Mouse (Mus musculus) left cerebral cortex, postnatal 25 days (tissue): ENCODE results near the gene Zhx3. TPM values are rescaled to one million over a fixed set of nuclear protein-coding genes. Genes with fewer than 3 reads are reported as not detected.
A peak's percentile ranks its signal among the peaks of the same experiment; 100 is the strongest.

Experiments used
- DNase-seq, 2 experiments: peaks; one replicate each; pipeline ENCODE4 v3.0.0; 2022; ENCODE audit warnings: low spot score in 2 of 2, mixed read lengths in 1 of 2
- intact Hi-C: fragments of 180-260 bp; cut with DNase I; formaldehyde crosslinking; loops from one replicate; pipeline ENCODE4 v1.15.1; 2025
- total RNA-seq, 2 experiments: library from RNA; stranded (reverse); gene quantifications; 2 replicates each; pipeline ENCODE4 v1.2.3; 2021

Gene Zhx3
- total RNA-seq, 2 experiments from 2014 or later = 71.0 to 78.4 TPM

DNA sequence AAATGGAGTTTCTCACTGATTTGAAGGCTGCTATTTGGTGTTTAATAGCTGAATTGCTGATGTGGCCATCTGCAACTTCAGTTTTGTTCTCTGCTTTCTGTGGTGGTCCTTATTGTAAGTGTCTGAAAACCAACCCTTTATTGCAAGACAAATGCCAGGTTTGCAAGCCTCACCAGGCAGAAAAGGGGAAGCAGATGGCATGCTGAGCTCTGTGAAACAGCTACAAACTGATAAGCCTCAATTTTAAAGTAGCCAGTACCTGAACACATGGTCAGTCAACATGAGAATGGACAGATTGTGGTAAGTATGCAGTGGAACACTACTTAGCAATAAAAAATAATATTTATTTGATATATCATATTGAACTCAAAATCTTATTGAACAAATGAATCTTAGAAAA, 32.0 kb downstream of the Zhx3 start:
- intact Hi-C loops = no loop called here
- DNase-seq = no peak

GRCm38 (mm10) chr2:160810802-160811201, 62.0 kb downstream of the Zhx3 start:
- DNase-seq = no peak
- intact Hi-C loops = no loop called here

DNA sequence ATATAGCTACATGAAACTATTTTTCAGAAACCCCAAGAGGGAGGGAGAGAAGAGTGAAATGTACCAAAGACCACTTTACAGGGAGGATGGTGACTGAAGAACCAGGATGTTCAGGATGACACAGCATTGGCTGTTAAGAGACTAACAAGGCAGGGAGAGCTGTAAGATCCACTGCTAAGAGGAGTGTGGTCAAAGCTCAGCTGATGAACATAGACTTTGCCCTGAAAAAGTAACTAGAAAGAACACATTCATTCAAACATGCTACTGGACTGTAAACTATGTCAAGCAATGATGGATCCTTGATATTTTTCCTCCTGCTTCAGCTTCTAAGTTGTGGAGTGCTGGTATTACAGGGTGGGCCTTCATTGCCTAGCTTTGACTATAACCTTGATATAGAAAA, 62.4 kb downstream of the Zhx3 start:
- intact Hi-C loops = no loop called here
- DNase-seq = no peak

DNA sequence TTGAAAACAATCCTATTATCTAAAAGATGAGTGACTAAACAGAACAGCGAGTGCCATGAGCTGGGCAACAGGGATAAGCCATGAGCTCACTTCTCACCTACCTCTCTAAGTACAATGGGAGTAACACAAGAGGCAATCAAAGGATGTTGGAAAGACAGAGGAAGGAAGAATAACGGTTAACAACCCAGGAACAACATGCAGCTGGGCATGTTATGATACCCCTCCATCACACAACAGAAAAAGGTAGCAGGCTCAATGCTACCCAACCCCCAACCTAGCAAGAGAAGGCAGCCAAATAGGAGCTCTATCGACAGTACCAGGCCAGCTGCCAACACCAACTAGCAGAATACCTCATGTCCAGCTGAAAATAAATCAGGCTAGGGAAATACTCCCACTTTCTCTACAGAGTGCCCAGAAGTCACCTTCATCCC, 66.7 kb downstream of the Zhx3 start:
- DNase-seq = peak; percentile 23 to 51
- intact Hi-C loops = loop anchor here (5.0 kb wide), 1 partner anchor 66 kb away; the partner anchor contains the start of gene Zhx3

DNA sequence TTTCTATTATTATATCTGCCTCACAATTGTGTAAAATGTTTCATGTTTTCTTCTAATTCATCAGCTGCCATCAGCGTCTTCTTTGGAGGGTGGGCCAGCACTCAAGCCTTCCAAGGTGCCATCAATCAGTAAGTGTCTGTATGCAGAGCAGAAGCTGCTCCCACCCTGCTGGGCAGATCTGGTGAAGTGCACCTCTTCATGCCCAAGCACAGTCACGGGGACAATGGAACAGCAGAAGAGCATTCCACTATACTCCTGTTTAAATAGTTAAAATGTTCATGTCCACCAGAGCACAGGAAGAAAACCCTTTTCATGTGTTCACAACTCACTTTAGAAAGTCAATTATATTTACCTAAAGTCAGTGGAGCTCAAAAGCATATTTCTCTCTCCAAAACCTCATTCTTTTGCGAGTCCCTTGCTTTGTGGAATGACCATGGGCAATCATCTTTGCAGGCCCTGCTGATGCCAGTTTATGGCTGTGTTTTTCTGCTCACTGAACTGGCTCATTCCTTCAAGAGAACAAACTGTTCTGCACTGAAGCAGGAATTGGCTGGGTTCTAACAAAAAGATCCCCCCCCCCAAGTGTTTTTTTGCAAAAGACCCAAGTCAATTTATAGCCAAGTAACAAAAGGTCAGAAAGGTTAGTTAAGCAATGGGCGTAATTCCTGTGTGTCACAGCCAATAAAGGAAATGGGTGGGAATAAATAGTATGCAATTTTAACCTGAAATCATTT, 67.8 kb downstream of the Zhx3 start:
- intact Hi-C loops = loop anchor here (5.0 kb wide), 1 partner anchor 67 kb away; the partner anchor contains the start of gene Zhx3
- no peak for DNase-seq

DNA sequence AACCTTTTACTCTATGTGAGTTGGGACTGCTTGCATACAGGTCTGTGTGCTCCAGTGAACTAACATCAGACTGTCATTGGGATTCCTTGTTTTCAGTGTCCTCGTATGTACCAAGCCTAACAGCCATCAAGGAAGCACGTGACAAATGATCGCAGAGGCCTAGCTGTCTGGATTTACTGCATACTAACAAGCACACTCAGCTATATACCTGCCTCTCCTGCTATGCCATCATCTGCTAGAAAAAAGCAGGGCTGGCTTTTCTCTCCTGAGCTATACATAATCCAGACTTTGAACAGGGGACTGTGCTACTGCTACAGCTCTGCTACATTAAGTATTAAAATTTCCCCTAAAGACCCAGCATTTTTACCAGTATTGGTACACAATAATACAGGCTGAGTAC, 70.5 kb downstream of the Zhx3 start:
- DNase-seq = no peak
- intact Hi-C loops = no loop called here

DNA sequence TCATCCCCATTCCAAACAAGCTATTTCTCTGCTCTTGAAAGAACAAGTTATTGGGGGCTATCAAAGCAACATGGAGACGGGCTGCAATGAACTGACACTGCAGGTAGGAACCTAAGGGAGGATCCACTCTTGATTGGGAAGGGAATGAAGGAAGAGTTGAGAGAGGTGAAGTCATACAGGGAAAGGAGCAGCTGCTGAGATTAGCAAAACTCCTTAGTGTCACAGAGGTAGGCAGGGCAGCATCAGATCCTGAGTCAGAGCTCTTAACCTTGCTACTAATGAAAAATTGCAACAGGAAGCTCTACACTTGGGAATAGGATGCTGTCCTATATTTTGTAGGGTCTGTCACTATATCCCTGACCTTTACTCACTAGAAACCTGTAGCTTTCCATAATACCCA, 71.8 kb downstream of the Zhx3 start:
- intact Hi-C loops = no loop called here
- DNase-seq = no peak

GRCm38 (mm10) chr2:160798206-160798605, 74.6 kb downstream of the Zhx3 start:
- intact Hi-C loops = loop anchor here (5.0 kb wide), 1 partner anchor 66 kb away; the partner anchor contains the start of gene Plcg1

GRCm38 (mm10) chr2:160796973-160797372, 75.8 kb downstream of the Zhx3 start:
- peak; percentile 31 to 58 for DNase-seq
- intact Hi-C loops = loop anchor here (5.0 kb wide), 1 partner anchor 65 kb away; the partner anchor contains the start of gene Plcg1

More at GRCm38 (mm10) chr2:160798206-160798605, 74.6 kb downstream of the Zhx3 start:
- no peak for DNase-seq

GRCm38 (mm10) chr2:160793117-160793516, 79.7 kb downstream of the Zhx3 start:
- no peak for DNase-seq
- intact Hi-C loops = no loop called here

DNA sequence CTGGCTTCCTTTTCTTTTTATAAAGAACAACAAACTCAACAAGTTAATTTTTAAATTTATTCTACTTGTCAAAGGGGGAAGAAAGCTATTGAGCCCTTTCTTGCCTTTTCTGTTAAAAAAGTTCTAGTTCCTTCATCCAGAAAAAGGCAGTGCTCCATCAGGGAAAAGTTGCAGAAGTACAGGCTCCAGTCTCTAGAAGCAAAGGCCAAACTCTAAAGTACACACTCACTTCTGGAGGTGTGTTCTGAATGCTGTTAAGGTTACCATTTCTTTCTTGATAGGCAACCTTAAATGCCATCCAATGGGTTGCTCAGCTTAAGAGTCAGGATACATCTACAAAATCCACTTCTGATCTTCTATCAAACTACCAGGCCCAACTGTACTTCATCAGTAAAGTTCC, 83.1 kb downstream of the Zhx3 start:
- intact Hi-C loops = no loop called here
- DNase-seq = no peak

- no peak for DNase-seq
- intact Hi-C loops = no loop called here
These were observed 83.8 kb downstream of the Zhx3 start for GRCm38 (mm10) chr2:160789046-160789445.

- DNase-seq = peak in 1 of 2 experiments; percentile 49
- intact Hi-C loops = no loop called here
These were observed 86.5 kb downstream of the Zhx3 start for GRCm38 (mm10) chr2:160786333-160786732.

DNA sequence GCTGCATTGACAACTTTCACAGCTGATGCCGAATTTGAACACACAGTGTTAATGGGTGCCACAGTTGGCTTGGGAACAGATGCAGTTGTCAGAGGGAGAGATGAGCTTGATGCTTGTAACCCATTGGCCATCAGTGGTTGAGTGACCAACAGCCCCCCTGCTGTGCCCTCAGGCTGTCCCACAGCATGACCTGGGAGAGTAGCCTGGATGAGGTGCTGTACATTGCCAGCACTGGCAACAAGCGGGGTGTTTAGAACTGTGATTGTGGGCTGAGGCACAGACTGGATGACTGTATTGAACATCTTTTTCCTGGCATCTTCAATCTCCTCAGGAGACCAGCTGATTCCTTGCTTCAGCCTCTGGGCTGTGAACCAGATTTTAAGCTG, 92.0 kb downstream of the Zhx3 start:
- no peak for DNase-seq
- intact Hi-C loops = no loop called here

DNA sequence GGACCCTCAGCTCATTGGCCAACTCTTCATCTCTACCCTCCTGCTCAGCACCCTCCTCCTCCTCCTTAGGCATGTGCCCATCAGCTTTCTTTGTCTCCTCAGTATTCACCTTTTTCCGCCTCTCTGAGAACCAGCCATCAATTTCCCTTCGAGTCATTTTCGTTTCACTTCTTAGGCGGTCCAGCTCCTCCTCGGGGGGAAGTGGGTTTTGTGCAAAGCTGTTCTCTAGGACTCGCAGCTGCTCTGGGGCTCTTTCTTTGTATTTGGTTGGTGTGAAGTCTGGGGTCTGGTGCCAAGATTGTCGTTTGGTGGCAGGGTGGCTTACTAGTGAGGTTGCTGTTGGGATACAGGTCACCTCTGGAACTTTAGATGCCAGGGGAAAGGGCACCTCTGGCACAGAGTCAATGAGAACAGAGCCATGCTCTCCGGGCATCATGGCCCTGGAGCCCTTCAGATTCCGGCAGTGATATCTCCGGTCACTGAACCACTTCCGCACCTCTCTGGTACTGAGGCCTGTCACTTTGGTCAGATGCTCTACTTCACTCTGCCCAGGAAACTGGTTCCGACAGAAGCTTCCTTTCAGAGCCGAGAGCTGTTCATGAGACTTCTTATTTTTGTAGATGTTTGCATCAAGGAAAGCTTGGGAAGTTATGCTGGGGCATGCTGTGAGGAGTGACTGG, 92.5 kb downstream of the Zhx3 start:
- DNase-seq = no peak
- intact Hi-C loops = no loop called here

DNA sequence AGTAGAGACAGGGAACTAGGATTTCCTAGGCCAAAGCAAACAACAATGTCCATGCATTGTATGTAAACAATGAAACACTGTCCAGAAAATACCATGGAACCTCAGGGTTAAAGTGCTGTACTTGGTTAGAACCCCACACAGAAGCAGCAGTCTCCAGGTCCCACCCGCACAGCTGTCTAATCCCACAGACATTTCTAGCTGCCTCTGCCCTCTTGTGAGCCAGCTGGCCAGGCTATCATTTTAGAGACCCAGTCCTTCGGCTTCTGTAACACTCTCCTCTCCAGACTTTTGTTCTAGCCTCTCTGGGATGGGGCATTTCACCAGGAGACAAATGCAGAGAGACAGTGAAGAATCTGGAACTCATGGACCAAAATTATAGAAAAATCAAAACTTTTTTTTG, 94.8 kb downstream of the Zhx3 start:
- DNase-seq = no peak
- intact Hi-C loops = no loop called here

GRCm38 (mm10) chr2:160771325-160772276, 101.2 kb downstream of the Zhx3 start:
- DNase-seq = no peak
- intact Hi-C loops = no loop called here

DNA sequence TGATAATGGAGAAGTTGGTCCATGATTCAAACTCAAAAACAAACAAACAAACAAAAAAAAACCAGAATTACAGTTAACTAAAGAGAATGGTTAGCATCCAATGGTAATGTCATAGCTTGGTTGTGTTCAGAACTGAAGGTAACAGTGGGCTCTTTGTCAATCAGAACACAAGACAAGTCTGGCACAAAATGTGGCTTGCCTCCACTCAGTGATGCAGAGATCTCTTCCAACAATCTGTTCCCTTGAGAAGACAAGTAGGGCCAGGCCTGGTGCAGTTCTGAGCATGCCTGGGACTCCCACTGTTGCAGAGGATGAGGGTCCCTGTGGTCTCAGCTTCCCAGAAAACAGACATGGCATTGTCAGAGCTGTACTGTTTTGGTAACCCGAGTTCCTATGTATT, 101.9 kb downstream of the Zhx3 start:
- intact Hi-C loops = no loop called here
- no peak for DNase-seq

DNA sequence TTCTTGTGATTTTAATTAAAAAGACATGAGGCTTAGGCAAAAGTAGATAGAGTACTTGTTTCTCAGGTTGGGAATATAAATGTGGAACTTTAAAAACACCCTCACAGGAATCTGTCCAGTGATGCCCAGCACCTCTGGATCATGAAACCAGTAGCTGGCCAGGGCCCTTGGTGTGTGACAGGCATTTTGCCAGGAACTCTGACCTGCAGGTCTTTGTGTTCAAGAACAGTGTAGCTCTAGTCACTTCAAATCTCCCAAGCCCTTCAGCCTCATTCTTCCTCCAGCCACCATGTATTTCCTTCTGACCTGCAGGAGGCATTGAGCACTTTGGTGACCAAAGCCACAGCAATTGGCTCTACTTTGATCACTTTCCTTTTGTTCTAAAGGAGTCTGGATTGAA, 102.4 kb downstream of the Zhx3 start:
- no peak for DNase-seq
- intact Hi-C loops = no loop called here

GRCm38 (mm10) chr2:160768997-160769396, 103.8 kb downstream of the Zhx3 start:
- intact Hi-C loops = no loop called here
- DNase-seq = no peak
